Mouse (Mus musculus): Measurements from ENCODE around the gene Wnt4. TPM values are rescaled to one million over a fixed set of nuclear protein-coding genes. Genes with fewer than 3 reads are reported as not detected.

Wnt4 gene
- total and polyA plus RNA-seq, 3 experiments = not detected

GRCm38 (mm10) chr4:137297611-137298010, 20.3 kb downstream of the Wnt4 start:
- Histone ChIP-seq H3K4me1 (ENCODE audit: control insufficient read depth in 1 of 2, insufficient read depth in 2 of 2, low read length in 2 of 2) (no peaks in the 10 kb centered on the region), H3K27me3 (ENCODE audit: control insufficient read depth in 1 of 2, insufficient read depth in 2 of 2, low read length in 2 of 2) (no peaks in the 10 kb centered on the region), H3K9ac (ENCODE audit: control insufficient read depth, low read depth, low read length, poor library complexity, severe bottlenecking) (no peak overlapping the region), H3K79me2 (ENCODE audit: control insufficient read depth, insufficient read depth, low read length, poor library complexity) (no peaks in the 10 kb centered on the region), H3K36me3 (ENCODE audit: control insufficient read depth in 1 of 2, insufficient read depth in 2 of 2, low read length in 2 of 2) (no peaks in the 10 kb centered on the region), H3K4me3 (ENCODE audit: control insufficient read depth in 1 of 2, insufficient read depth in 1 of 2, low read depth in 2 of 2, low read length in 2 of 2) (no peak overlapping the region), H3K9me3 (replicated peaks; ENCODE audit: insufficient read depth, low read length) (no peaks in the 10 kb centered on the region), H3K27ac (ENCODE audit: control insufficient read depth, low read depth, low read length) (no peak overlapping the region)
- TF ChIP-seq USF2 (IDR thresholded peaks at IDR 0.05; ENCODE audit: borderline replicate concordance in 1 of 2, insufficient read depth in 1 of 2, low read depth in 1 of 2, low read length in 2 of 2) = no peak
- TF ChIP-seq BHLHE40 (IDR thresholded peaks at IDR 0.05; ENCODE audit: borderline replicate concordance, low read depth, low read length) = no peak
- no peak for TF ChIP-seq E2F4 (IDR thresholded peaks at IDR 0.05; ENCODE audit: borderline replicate concordance, low read depth, low read length)
- no peak for TF ChIP-seq SMC3 (IDR thresholded peaks at IDR 0.05; ENCODE audit: low read depth, low read length)
- no peak for TF ChIP-seq POLR2AphosphoS5 (IDR thresholded peaks at IDR 0.05; ENCODE audit: borderline replicate concordance, low read depth, low read length)
- no peak for TF ChIP-seq EP300 (IDR thresholded peaks at IDR 0.05; ENCODE audit: low read depth in 1 of 2, low read length in 2 of 2)
- no peak for TF ChIP-seq NRF1 (IDR thresholded peaks at IDR 0.05; ENCODE audit: insufficient read depth, low read depth, low read length, poor library complexity, severe bottlenecking)
- TF ChIP-seq MYB (IDR thresholded peaks at IDR 0.05; ENCODE audit: low read depth, low read length) = no peak
- TF ChIP-seq CHD1 (IDR thresholded peaks at IDR 0.05; ENCODE audit: low read depth, low read length) = no peak
- no peak for TF ChIP-seq POLR2A (IDR thresholded peaks at IDR 0.05; ENCODE audit: control insufficient read depth in 1 of 2, insufficient read depth in 1 of 2, low read depth in 1 of 2, low read length in 2 of 2, poor library complexity in 1 of 2)
- no peak for TF ChIP-seq TAL1 (IDR thresholded peaks at IDR 0.05; ENCODE audit: low read length)
- no peak for DNase-seq (ENCODE audit: low read depth, low spot score)

GRCm38 (mm10) chr4:137298406-137298805, 21.1 kb downstream of the Wnt4 start:
- Histone ChIP-seq H3K27me3 (ENCODE audit: control insufficient read depth in 1 of 2, insufficient read depth in 2 of 2, low read length in 2 of 2) (no peaks in the 10 kb centered on the region), H3K27ac (ENCODE audit: control insufficient read depth, low read depth, low read length) (no peak overlapping the region), H3K9me3 (replicated peaks; ENCODE audit: insufficient read depth, low read length) (no peaks in the 10 kb centered on the region), H3K36me3 (ENCODE audit: control insufficient read depth in 1 of 2, insufficient read depth in 2 of 2, low read length in 2 of 2) (no peaks in the 10 kb centered on the region), H3K79me2 (ENCODE audit: control insufficient read depth, insufficient read depth, low read length, poor library complexity) (no peaks in the 10 kb centered on the region), H3K4me3 (ENCODE audit: control insufficient read depth in 1 of 2, insufficient read depth in 1 of 2, low read depth in 2 of 2, low read length in 2 of 2) (no peak overlapping the region), H3K9ac (ENCODE audit: control insufficient read depth, low read depth, low read length, poor library complexity, severe bottlenecking) (no peak overlapping the region), H3K4me1 (ENCODE audit: control insufficient read depth in 1 of 2, insufficient read depth in 2 of 2, low read length in 2 of 2) (no peaks in the 10 kb centered on the region)
- TF ChIP-seq MXI1 (IDR thresholded peaks at IDR 0.05; ENCODE audit: low read depth, low read length) (no peak), USF2 (IDR thresholded peaks at IDR 0.05; ENCODE audit: borderline replicate concordance in 1 of 2, insufficient read depth in 1 of 2, low read depth in 1 of 2, low read length in 2 of 2) (no peak)
- no peak for DNase-seq (ENCODE audit: low read depth, low spot score)

- Histone ChIP-seq H3K4me1 (ENCODE audit: control insufficient read depth in 1 of 2, insufficient read depth in 2 of 2, low read length in 2 of 2) (no peaks in the 10 kb centered on the region), H3K9ac (ENCODE audit: control insufficient read depth, low read depth, low read length, poor library complexity, severe bottlenecking) (no peak overlapping the region), H3K27ac (ENCODE audit: control insufficient read depth, low read depth, low read length) (no peak overlapping the region), H3K9me3 (replicated peaks; ENCODE audit: insufficient read depth, low read length) (no peaks in the 10 kb centered on the region), H3K36me3 (ENCODE audit: control insufficient read depth in 1 of 2, insufficient read depth in 2 of 2, low read length in 2 of 2) (no peaks in the 10 kb centered on the region), H3K27me3 (ENCODE audit: control insufficient read depth in 1 of 2, insufficient read depth in 2 of 2, low read length in 2 of 2) (no peaks in the 10 kb centered on the region), H3K4me3 (ENCODE audit: control insufficient read depth in 1 of 2, insufficient read depth in 1 of 2, low read depth in 2 of 2, low read length in 2 of 2) (no peak overlapping the region), H3K79me2 (ENCODE audit: control insufficient read depth, insufficient read depth, low read length, poor library complexity) (no peaks in the 10 kb centered on the region)
- DNase-seq (ENCODE audit: low read depth, low spot score) = no peak
- TF ChIP-seq POLR2A (IDR thresholded peaks at IDR 0.05; ENCODE audit: control insufficient read depth in 1 of 2, insufficient read depth in 1 of 2, low read depth in 1 of 2, low read length in 2 of 2, poor library complexity in 1 of 2) (no peak), UBTF (IDR thresholded peaks at IDR 0.05; ENCODE audit: borderline replicate concordance, insufficient read depth, low read depth, low read length) (no peak), POLR2AphosphoS5 (IDR thresholded peaks at IDR 0.05; ENCODE audit: borderline replicate concordance, low read depth, low read length) (no peak), EP300 (IDR thresholded peaks at IDR 0.05; ENCODE audit: low read depth in 1 of 2, low read length in 2 of 2) (no peak), CHD1 (IDR thresholded peaks at IDR 0.05; ENCODE audit: low read depth, low read length) (no peak)
These were observed 22.9 kb downstream of the Wnt4 start for GRCm38 (mm10) chr4:137300227-137300626.

Measured in MEL (cell line).